Mouse (Mus musculus): ENCODE results near the gene Narfl. TPM values are rescaled to one million over a fixed set of nuclear protein-coding genes. Genes with fewer than 3 reads are reported as not detected.

The Narfl gene
- polyA plus RNA-seq, 2 experiments = 10.2 to 12.9 TPM

- H3K9ac ChIP-seq (replicated peaks) = peak overlapping the region; percentile 74
- peak overlapping the region; percentile 57 to 62 for H3K4me3 ChIP-seq (ENCODE audit: insufficient read depth in 1 of 2, low read depth in 2 of 2, low read length in 2 of 2)
- TF ChIP-seq EP300 (IDR thresholded peaks at IDR 0.05; ENCODE audit: low read depth) = no peak
- TF ChIP-seq CTCF (IDR thresholded peaks at IDR 0.05; ENCODE audit: low read depth) = peak; percentile 11; the same call in 1 of the 2 replicates
- H3K27ac ChIP-seq = no peak overlapping the region
- under 1% methylated on average over 37 of the region's 37 CpGs for WGBS (ENCODE audit: insufficient replicate concordance)
- no peaks in the 10 kb centered on the region for H3K27me3 ChIP-seq (ENCODE audit: control insufficient read depth, insufficient read depth, low read length)
- H3K4me1 ChIP-seq (replicated peaks; ENCODE audit: control insufficient read depth in 2 of 2, insufficient read depth in 2 of 2, low read length in 1 of 2) = peaks cover 11 to 22% of the 10 kb centered on the region in 2 experiments
- peak overlapping the region; percentile 92 for H3K4me2 ChIP-seq (ENCODE audit: low read depth)
- H3K36me3 ChIP-seq (replicated peaks; ENCODE audit: control insufficient read depth, insufficient read depth, low read depth) = no peaks in the 10 kb centered on the region
- ATAC-seq (ENCODE audit: insufficient read depth) (peak; percentile 8; the same call in 1 of the 2 replicates), DNase-seq (ENCODE audit: low read depth in 3 of 3, low spot score in 3 of 3) (no peak)
- no peaks in the 10 kb centered on the region for H3K9me3 ChIP-seq (ENCODE audit: control insufficient read depth, low read length)
These were observed 22.7 kb downstream of the Narfl start for GRCm38 (mm10) chr17:25796211-25796771.

- Histone ChIP-seq H3K36me3 (replicated peaks; ENCODE audit: control insufficient read depth, insufficient read depth, low read depth) (no peaks in the 10 kb centered on the region), H3K9ac (replicated peaks) (peak within 1 kb of the TSS; percentile 74), H3K4me1 (replicated peaks; ENCODE audit: control insufficient read depth in 2 of 2, insufficient read depth in 2 of 2, low read length in 1 of 2) (peaks cover 11 to 20% of the 10 kb centered on the region in 2 experiments), H3K27me3 (ENCODE audit: control insufficient read depth, insufficient read depth, low read length) (no peaks in the 10 kb centered on the region), H3K4me2 (ENCODE audit: low read depth) (peak within 1 kb of the TSS; percentile 92), H3K9me3 (ENCODE audit: control insufficient read depth, low read length) (no peaks in the 10 kb centered on the region), H3K4me3 (ENCODE audit: insufficient read depth in 1 of 2, low read depth in 2 of 2, low read length in 2 of 2) (peak within 1 kb of the TSS; percentile 57 to 62), H3K27ac (no peak within 1 kb of the TSS)
- ATAC-seq (ENCODE audit: insufficient read depth) = peak; percentile 79
- DNase-seq (ENCODE audit: low read depth in 3 of 3, low spot score in 3 of 3) = peak; percentile 70 to 75 (median 73)
- under 1% methylated on average over 35 of the region's 35 CpGs for WGBS (ENCODE audit: insufficient replicate concordance)
- no peak for TF ChIP-seq EP300 (IDR thresholded peaks at IDR 0.05; ENCODE audit: low read depth)
These were observed 23.4 kb downstream of the Narfl start, which contains the start of gene Metrn for GRCm38 (mm10) chr17:25796951-25797369. TSS of gene Metrn (minus strand) at chr17:25797136.

- Histone ChIP-seq H3K36me3 (replicated peaks; ENCODE audit: control insufficient read depth, insufficient read depth, low read depth) (no peaks in the 10 kb centered on the region), H3K9ac (replicated peaks) (no peak overlapping the region), H3K27ac (no peak overlapping the region), H3K4me3 (ENCODE audit: insufficient read depth in 1 of 2, low read depth in 2 of 2, low read length in 2 of 2) (no peak overlapping the region), H3K27me3 (ENCODE audit: control insufficient read depth, insufficient read depth, low read length) (no peaks in the 10 kb centered on the region; the same call in 1 of the 2 replicates), H3K9me3 (ENCODE audit: control insufficient read depth, low read length) (no peaks in the 10 kb centered on the region), H3K4me2 (ENCODE audit: low read depth) (no peak overlapping the region), H3K4me1 (replicated peaks; ENCODE audit: control insufficient read depth in 2 of 2, insufficient read depth in 2 of 2, low read length in 1 of 2) (peaks cover 4 to 8% of the 10 kb centered on the region in 2 experiments)
- ATAC-seq (ENCODE audit: insufficient read depth) (no peak), DNase-seq (ENCODE audit: low read depth in 3 of 3, low spot score in 3 of 3) (peak in 1 of 3 experiments; percentile 58)
- 5% methylated on average over 6 of the region's 6 CpGs for WGBS (ENCODE audit: insufficient replicate concordance)
- no peak for TF ChIP-seq EP300 (IDR thresholded peaks at IDR 0.05; ENCODE audit: low read depth)
- peak; percentile 86 for TF ChIP-seq CTCF (IDR thresholded peaks at IDR 0.05; ENCODE audit: low read depth)
These were observed 27.5 kb downstream of the Narfl start for GRCm38 (mm10) chr17:25801029-25801428.

- Histone ChIP-seq H3K4me2 (ENCODE audit: low read depth) (no peak overlapping the region), H3K27ac (no peak overlapping the region), H3K36me3 (replicated peaks; ENCODE audit: control insufficient read depth, insufficient read depth, low read depth) (no peaks in the 10 kb centered on the region), H3K9ac (replicated peaks) (no peak overlapping the region), H3K27me3 (ENCODE audit: control insufficient read depth, insufficient read depth, low read length) (peaks cover 2% of the 10 kb centered on the region), H3K9me3 (ENCODE audit: control insufficient read depth, low read length) (no peaks in the 10 kb centered on the region), H3K4me1 (replicated peaks; ENCODE audit: control insufficient read depth in 2 of 2, insufficient read depth in 2 of 2, low read length in 1 of 2) (no peaks in the 10 kb centered on the region), H3K4me3 (ENCODE audit: insufficient read depth in 1 of 2, low read depth in 2 of 2, low read length in 2 of 2) (no peak overlapping the region)
- TF ChIP-seq EP300 (IDR thresholded peaks at IDR 0.05; ENCODE audit: low read depth) (no peak), CTCF (IDR thresholded peaks at IDR 0.05; ENCODE audit: low read depth) (no peak)
- no peak for DNase-seq (ENCODE audit: low read depth in 3 of 3, low spot score in 3 of 3)
- no peak for ATAC-seq (ENCODE audit: insufficient read depth)
- 10% methylated on average over 10 of the region's 10 CpGs for WGBS (ENCODE audit: insufficient replicate concordance)
These were observed 29.4 kb downstream of the Narfl start for GRCm38 (mm10) chr17:25802825-25803517.

- Histone ChIP-seq H3K9me3 (ENCODE audit: control insufficient read depth, low read length) (no peaks in the 10 kb centered on the region), H3K27me3 (ENCODE audit: control insufficient read depth, insufficient read depth, low read length) (peaks cover 32% of the 10 kb centered on the region), H3K4me2 (ENCODE audit: low read depth) (no peak overlapping the region), H3K27ac (no peak overlapping the region), H3K4me3 (ENCODE audit: insufficient read depth in 1 of 2, low read depth in 2 of 2, low read length in 2 of 2) (no peak overlapping the region), H3K9ac (replicated peaks) (no peak overlapping the region), H3K4me1 (replicated peaks; ENCODE audit: control insufficient read depth in 2 of 2, insufficient read depth in 2 of 2, low read length in 1 of 2) (no peaks in the 10 kb centered on the region), H3K36me3 (replicated peaks; ENCODE audit: control insufficient read depth, insufficient read depth, low read depth) (no peaks in the 10 kb centered on the region)
- TF ChIP-seq CTCF (IDR thresholded peaks at IDR 0.05; ENCODE audit: low read depth) = no peak
- no peak for TF ChIP-seq EP300 (IDR thresholded peaks at IDR 0.05; ENCODE audit: low read depth)
- 72% methylated on average over 4 of the region's 4 CpGs for WGBS (ENCODE audit: insufficient replicate concordance)
- DNase-seq (ENCODE audit: low read depth in 3 of 3, low spot score in 3 of 3) = no peak
- no peak for ATAC-seq (ENCODE audit: insufficient read depth)
These were observed 32.9 kb downstream of the Narfl start for GRCm38 (mm10) chr17:25806507-25806906.
